ENCODE assay signal across 8 mouse cellular contexts in the genomic region with DNA sequence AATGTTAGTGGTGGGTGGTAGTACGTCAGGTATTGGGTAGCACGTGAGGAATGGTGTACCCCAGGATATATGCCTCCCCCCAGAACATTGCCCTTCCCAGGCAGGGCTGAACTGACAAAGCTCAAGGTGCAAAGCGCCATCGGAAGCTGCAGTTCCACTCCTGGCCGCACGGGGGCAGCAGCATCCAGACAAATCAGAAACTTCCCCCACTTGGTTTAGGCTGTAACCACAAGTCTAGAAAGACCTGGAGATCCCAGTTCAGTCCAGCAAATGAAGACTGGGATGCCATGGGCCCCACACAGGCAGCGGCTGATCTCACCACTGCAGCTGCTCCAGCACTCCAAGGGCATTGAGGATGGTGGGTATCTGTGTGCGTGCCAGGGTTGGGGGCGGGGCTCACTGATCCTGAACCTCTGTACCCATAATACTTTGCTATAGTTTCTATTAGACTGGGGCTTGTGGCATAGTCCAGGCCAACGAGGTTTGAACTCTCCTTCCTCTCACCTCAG. TPM values are rescaled to one million over a fixed set of nuclear protein-coding genes. Genes with fewer than 3 reads are reported as not detected.
A peak's percentile ranks its signal among the peaks of the same experiment; 100 is the strongest.
DNase-seq lines count a peak whose midpoint lies in the region; ATAC-seq and TF ChIP-seq lines count a peak whose summit lies in the region.

No protein-coding gene starts in this region.

- H3K4me2 ChIP-seq in forebrain, embryonic 12.5 days: no peak overlapping the region
- H3K4me2 ChIP-seq in heart, embryonic 16.5 days (ENCODE audit: low read depth, low read length): no peak overlapping the region
- H3K4me2 ChIP-seq in liver, postnatal 0 days (ENCODE audit: low read depth, low read length): no peak overlapping the region
- no peak overlapping the region for H3K4me2 ChIP-seq in neural tube, embryonic 15.5 days

- H3K27me3 ChIP-seq in ES-Bruce4 (ENCODE audit: control insufficient read depth, insufficient read depth, low read length, poor library complexity, severe bottlenecking): no peaks in the 10 kb centered on the region
- no peaks in the 10 kb centered on the region for H3K27me3 ChIP-seq in forebrain, embryonic 12.5 days
- no peaks in the 10 kb centered on the region for H3K27me3 ChIP-seq in heart, embryonic 16.5 days (ENCODE audit: control insufficient read depth, insufficient read depth, low read length)
- H3K27me3 ChIP-seq in liver, postnatal 0 days (ENCODE audit: insufficient read depth, low read length): no peaks in the 10 kb centered on the region
- H3K27me3 ChIP-seq in neural tube, embryonic 15.5 days (replicated peaks): no peaks in the 10 kb centered on the region
- no peaks in the 10 kb centered on the region for H3K27me3 ChIP-seq in thymus, adult 2 months (ENCODE audit: control insufficient read depth, insufficient read depth, low read length)

- WGBS in forebrain, embryonic 12.5 days: 11% methylated on average over 10 of the region's 10 CpGs
- 17% methylated on average over 10 of the region's 10 CpGs for WGBS in heart, embryonic 16.5 days
- 20% methylated on average over 10 of the region's 10 CpGs for WGBS in liver, postnatal 0 days (ENCODE audit: insufficient replicate concordance)
- WGBS in neural tube, embryonic 15.5 days: 21% methylated on average over 10 of the region's 10 CpGs
- 18% methylated on average over 10 of the region's 10 CpGs for WGBS in thymus, adult 2 months

- no peak for TF ChIP-seq EP300 in ES-Bruce4 (IDR thresholded peaks at IDR 0.05; ENCODE audit: insufficient read depth, low read depth, low read length)
- TF ChIP-seq EP300 in liver, postnatal 0 days (IDR thresholded peaks at IDR 0.05; ENCODE audit: low read depth): no peak

- H3K9ac ChIP-seq in ES-Bruce4 (ENCODE audit: low read depth, poor library complexity, severe bottlenecking): no peak overlapping the region
- H3K9ac ChIP-seq in forebrain, embryonic 12.5 days: no peak overlapping the region
- no peak overlapping the region for H3K9ac ChIP-seq in heart, embryonic 16.5 days (ENCODE audit: low read length)
- no peak overlapping the region for H3K9ac ChIP-seq in liver, postnatal 0 days (replicated peaks)
- no peak overlapping the region for H3K9ac ChIP-seq in neural tube, embryonic 15.5 days (replicated peaks)

- TF ChIP-seq CTCF in ES-Bruce4 (IDR thresholded peaks at IDR 0.05; ENCODE audit: low read depth, low read length): peak; percentile 97
- TF ChIP-seq CTCF in liver, postnatal 0 days (IDR thresholded peaks at IDR 0.05; ENCODE audit: low read depth): peak; percentile 99
- peak; percentile 97 for TF ChIP-seq CTCF in thymus, adult 2 months (IDR thresholded peaks at IDR 0.05; ENCODE audit: borderline replicate concordance, control insufficient read depth, extremely low read depth, insufficient read depth, low read length, poor library complexity)

- H3K9me3 ChIP-seq in ES-Bruce4 (replicated peaks; ENCODE audit: control insufficient read depth, insufficient read depth, low read length, poor library complexity, severe bottlenecking): peaks cover 20% of the 10 kb centered on the region
- no peaks in the 10 kb centered on the region for H3K9me3 ChIP-seq in forebrain, embryonic 12.5 days
- no peaks in the 10 kb centered on the region for H3K9me3 ChIP-seq in heart, embryonic 16.5 days (replicated peaks; ENCODE audit: control insufficient read depth, low read length)
- no peaks in the 10 kb centered on the region for H3K9me3 ChIP-seq in liver, postnatal 0 days (ENCODE audit: low read length)
- no peaks in the 10 kb centered on the region for H3K9me3 ChIP-seq in neural tube, embryonic 15.5 days (replicated peaks)

- no peak overlapping the region for H3K27ac ChIP-seq in ES-Bruce4 (ENCODE audit: insufficient read depth, low read length)
- H3K27ac ChIP-seq in forebrain, embryonic 12.5 days: 0 out of 2 replicates have a peak overlapping the region, but pooled peaks have one; percentile 31
- no peak overlapping the region for H3K27ac ChIP-seq in heart, embryonic 16.5 days (ENCODE audit: low read length)
- no peak overlapping the region for H3K27ac ChIP-seq in liver, postnatal 0 days (ENCODE audit: low read depth)
- H3K27ac ChIP-seq in neural tube, embryonic 15.5 days (replicated peaks): no peak overlapping the region
- H3K27ac ChIP-seq in thymus, adult 2 months (ENCODE audit: control insufficient read depth, insufficient read depth, low read length): no peak overlapping the region

- H3K36me3 ChIP-seq in ES-Bruce4 (ENCODE audit: control insufficient read depth, insufficient read depth, low read length, poor library complexity, severe bottlenecking): no peaks in the 10 kb centered on the region
- H3K36me3 ChIP-seq in forebrain, embryonic 12.5 days (replicated peaks): peaks cover 38% of the 10 kb centered on the region
- peaks cover 23% of the 10 kb centered on the region for H3K36me3 ChIP-seq in heart, embryonic 16.5 days (ENCODE audit: control insufficient read depth, insufficient read depth)
- H3K36me3 ChIP-seq in liver, postnatal 0 days (replicated peaks; ENCODE audit: insufficient read depth, low read length): peaks cover 20% of the 10 kb centered on the region
- peaks cover 8% of the 10 kb centered on the region for H3K36me3 ChIP-seq in neural tube, embryonic 15.5 days
- H3K36me3 ChIP-seq in thymus, adult 2 months (ENCODE audit: control insufficient read depth, insufficient read depth, low read length): 0 out of 2 replicates have a peak, but pooled peaks cover 7% of the 10 kb centered on the region

- H3K4me1 ChIP-seq in ES-Bruce4 (ENCODE audit: control insufficient read depth, insufficient read depth, low read length): no peaks in the 10 kb centered on the region
- peaks cover 2% of the 10 kb centered on the region for H3K4me1 ChIP-seq in forebrain, embryonic 12.5 days
- no peaks in the 10 kb centered on the region for H3K4me1 ChIP-seq in heart, embryonic 16.5 days (ENCODE audit: control insufficient read depth, insufficient read depth, low read length)
- peaks cover 4% of the 10 kb centered on the region; the same call in 1 of the 2 replicates for H3K4me1 ChIP-seq in liver, postnatal 0 days (ENCODE audit: insufficient read depth)
- 0 out of 2 replicates have a peak, but pooled peaks cover 4% of the 10 kb centered on the region for H3K4me1 ChIP-seq in neural tube, embryonic 15.5 days
- H3K4me1 ChIP-seq in thymus, adult 2 months (replicated peaks; ENCODE audit: control insufficient read depth, insufficient read depth, low read length): 0 out of 2 replicates have a peak, but pooled peaks cover 4% of the 10 kb centered on the region

- peak; percentile 55 for DNase-seq in c-Kit-positive CD71-positive TER-119-negative erythroid progenitor cells, embryonic 14.5 days (ENCODE audit: low read depth)
- peak; percentile 79 to 85 for DNase-seq in kidney, postnatal 25 days
- peak; percentile 87 for DNase-seq in liver, postnatal 0 days
- peak; percentile 76 for DNase-seq in thymus, adult 2 months

- peak; percentile 76 for ATAC-seq in forebrain, embryonic 12.5 days (ENCODE audit: low FRiP score)
- peak; percentile 37 for ATAC-seq in heart, embryonic 16.5 days (replicated peaks; ENCODE audit: extremely low read depth, insufficient read depth, low FRiP score)
- peak; percentile 69 for ATAC-seq in liver, postnatal 0 days
- ATAC-seq in neural tube, embryonic 15.5 days (ENCODE audit: low FRiP score): peak; percentile 55

- no peak for TF ChIP-seq POLR2A in ES-Bruce4 (IDR thresholded peaks at IDR 0.05; ENCODE audit: insufficient read depth, low read length)
- TF ChIP-seq POLR2A in thymus, adult 2 months (IDR thresholded peaks at IDR 0.05; ENCODE audit: control insufficient read depth, extremely low read depth, insufficient read depth, low read length, poor library complexity): no peak

- H3K4me3 ChIP-seq in ES-Bruce4 (ENCODE audit: low read depth, low read length): no peak overlapping the region
- H3K4me3 ChIP-seq in forebrain, embryonic 12.5 days (replicated peaks): no peak overlapping the region
- H3K4me3 ChIP-seq in heart, embryonic 16.5 days (ENCODE audit: low read length): no peak overlapping the region
- no peak overlapping the region for H3K4me3 ChIP-seq in liver, postnatal 0 days (ENCODE audit: low read depth, low read length)
- H3K4me3 ChIP-seq in neural tube, embryonic 15.5 days (replicated peaks): no peak overlapping the region
- H3K4me3 ChIP-seq in thymus, adult 2 months (ENCODE audit: control insufficient read depth, insufficient read depth, low read length): no peak overlapping the region

RNA-seq across cellular contexts. Expression of gene Ctrc, which starts 11.3 kb away (rescaled TPM):
- not detected in 2 replicates for polyA plus RNA-seq in ES-Bruce4 (2011; ENCODE audit: insufficient read depth, insufficient read length, low read depth, missing spikeins)
- polyA plus RNA-seq in forebrain, embryonic 12.5 days (2016; fragmentation: Nextera tagmentation; extraction: Ambion mirVana): not detected in 2 replicates
- not detected in 2 replicates for polyA plus RNA-seq in heart, embryonic 16.5 days (2015; fragmentation: Nextera tagmentation; extraction: Ambion mirVana)
- polyA plus RNA-seq in liver, postnatal 0 days (2015; fragmentation: Nextera tagmentation; extraction: Ambion mirVana): not detected in 2 replicates
- polyA plus RNA-seq in neural tube, embryonic 15.5 days (2015; fragmentation: Nextera tagmentation; extraction: Ambion mirVana): not detected in 2 replicates
- polyA plus RNA-seq in thymus, adult 2 months (2012; rRNA removed): 0.35 and 0.43 TPM in 2 replicates

RNA-seq across cellular contexts. Expression of gene Efhd2, which starts 17.2 kb away (rescaled TPM):
- 14.5 and 16.3 TPM in 2 replicates for polyA plus RNA-seq in ES-Bruce4 (2011; ENCODE audit: insufficient read depth, insufficient read length, low read depth, missing spikeins)
- 75.3 and 90.6 TPM in 2 replicates for polyA plus RNA-seq in forebrain, embryonic 12.5 days (2016; fragmentation: Nextera tagmentation; extraction: Ambion mirVana)
- polyA plus RNA-seq in heart, embryonic 16.5 days (2015; fragmentation: Nextera tagmentation; extraction: Ambion mirVana): 79.2 and 80.4 TPM in 2 replicates
- 37.1 and 39.9 TPM in 2 replicates for polyA plus RNA-seq in liver, postnatal 0 days (2015; fragmentation: Nextera tagmentation; extraction: Ambion mirVana)
- polyA plus RNA-seq in neural tube, embryonic 15.5 days (2015; fragmentation: Nextera tagmentation; extraction: Ambion mirVana): 75.6 and 85.4 TPM in 2 replicates
- polyA plus RNA-seq in thymus, adult 2 months (2012; rRNA removed): 120 and 128 TPM in 2 replicates

RNA-seq across cellular contexts. Expression of gene Cela2a, which starts 31.5 kb away (rescaled TPM):
- not detected in 2 replicates for polyA plus RNA-seq in ES-Bruce4 (2011; ENCODE audit: insufficient read depth, insufficient read length, low read depth, missing spikeins)
- not detected in 2 replicates for polyA plus RNA-seq in forebrain, embryonic 12.5 days (2016; fragmentation: Nextera tagmentation; extraction: Ambion mirVana)
- 0.63 TPM in 1 of 2 replicates, not detected in the other for polyA plus RNA-seq in heart, embryonic 16.5 days (2015; fragmentation: Nextera tagmentation; extraction: Ambion mirVana)
- 0.61 and 28.3 TPM in 2 replicates for polyA plus RNA-seq in liver, postnatal 0 days (2015; fragmentation: Nextera tagmentation; extraction: Ambion mirVana)
- 1.3 TPM in 1 of 2 replicates, not detected in the other for polyA plus RNA-seq in neural tube, embryonic 15.5 days (2015; fragmentation: Nextera tagmentation; extraction: Ambion mirVana)
- polyA plus RNA-seq in thymus, adult 2 months (2012; rRNA removed): 0.46 and 2.1 TPM in 2 replicates
